Mouse (Mus musculus): ENCODE measurements at regions not wholly inside any gene's neighbourhood (a gene's known extent, or its start where the extent isn't known, plus 50 kb on each side); places are given as distances from the start of the nearest gene placed in this dataset.

DNA sequence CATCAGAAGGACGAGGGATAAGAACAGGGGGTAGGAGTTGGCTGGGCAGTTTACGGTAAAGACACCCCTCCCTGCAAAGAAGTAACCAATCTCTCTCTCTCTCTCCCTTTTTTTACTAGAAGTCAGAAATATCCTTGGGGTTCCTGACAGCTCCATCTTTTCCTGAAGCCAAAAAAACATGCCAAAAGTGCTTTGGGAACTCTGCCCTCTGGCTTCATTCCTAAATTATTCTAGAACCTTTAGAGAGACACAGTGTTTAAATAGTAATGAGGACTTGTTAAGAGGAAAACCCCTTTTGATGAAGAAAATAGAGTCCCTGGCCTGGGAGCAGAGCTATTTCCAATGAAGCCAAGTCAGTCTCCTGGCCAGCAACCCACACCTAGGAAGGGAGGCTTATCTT, 89.8 kb upstream of the Trhde start:
- Histone ChIP-seq H3K27me3 (replicated peaks; ENCODE audit: control insufficient read depth, insufficient read depth, low read length) (no peaks in the 10 kb centered on the region), H3K4me2 (ENCODE audit: low read depth, low read length) (no peak overlapping the region), H3K36me3 (ENCODE audit: control insufficient read depth, insufficient read depth, low read length) (no peaks in the 10 kb centered on the region), H3K4me3 (ENCODE audit: low read depth, low read length) (no peak overlapping the region), H3K4me1 (ENCODE audit: control insufficient read depth, insufficient read depth, low read length) (no peaks in the 10 kb centered on the region), H3K9ac (ENCODE audit: low read depth, low read length) (no peak overlapping the region), H3K9me3 (ENCODE audit: control insufficient read depth, low read length) (no peaks in the 10 kb centered on the region), H3K27ac (replicated peaks; ENCODE audit: low read depth, low read length) (no peak overlapping the region)
- DNase-seq (ENCODE audit: low spot score) (no peak), ATAC-seq (ENCODE audit: low read depth) (no peak)
- WGBS, result 83% methylated on average over 2 of the region's 2 CpGs

DNA sequence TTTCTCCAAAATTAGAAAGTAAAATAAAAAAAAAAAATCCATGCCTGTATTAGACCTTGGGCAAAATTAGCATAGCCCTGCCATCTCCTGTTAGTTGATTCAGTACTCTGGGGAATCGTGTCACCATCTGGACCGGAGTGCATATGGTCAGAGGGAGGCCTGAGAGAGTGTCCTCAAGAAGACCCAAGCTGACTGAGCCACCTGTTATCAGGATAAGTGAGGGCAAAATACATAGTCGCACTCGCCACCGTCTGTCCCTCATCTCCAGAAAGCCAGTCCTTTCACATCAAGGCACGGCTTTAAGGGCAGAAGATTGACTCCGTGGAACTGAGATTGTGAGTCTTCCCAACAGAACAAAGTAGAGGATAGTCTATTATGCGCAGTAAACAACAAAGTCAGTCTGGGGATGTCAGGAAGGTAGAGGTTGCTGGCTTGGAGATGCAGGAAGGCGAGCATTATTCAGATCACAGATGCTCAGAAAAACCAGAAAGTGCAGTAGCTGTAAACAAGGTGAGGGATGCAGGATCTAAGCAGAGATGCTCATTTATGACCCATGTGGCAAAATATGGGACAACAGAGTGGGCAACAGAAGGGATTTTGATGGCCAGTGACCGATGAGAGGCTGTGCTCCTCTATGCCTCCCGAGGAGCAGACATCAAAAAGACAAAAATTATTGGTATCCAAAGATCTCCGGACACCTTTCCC, 88.8 kb upstream of the Trhde start:
- Histone ChIP-seq H3K4me1 (ENCODE audit: control insufficient read depth, insufficient read depth, low read length) (no peaks in the 10 kb centered on the region), H3K27ac (replicated peaks; ENCODE audit: low read depth, low read length) (no peak overlapping the region), H3K9me3 (ENCODE audit: control insufficient read depth, low read length) (no peaks in the 10 kb centered on the region), H3K4me2 (ENCODE audit: low read depth, low read length) (no peak overlapping the region), H3K27me3 (replicated peaks; ENCODE audit: control insufficient read depth, insufficient read depth, low read length) (no peaks in the 10 kb centered on the region), H3K9ac (ENCODE audit: low read depth, low read length) (no peak overlapping the region), H3K36me3 (ENCODE audit: control insufficient read depth, insufficient read depth, low read length) (no peaks in the 10 kb centered on the region), H3K4me3 (ENCODE audit: low read depth, low read length) (no peak overlapping the region)
- ATAC-seq (ENCODE audit: low read depth) (no peak), DNase-seq (ENCODE audit: low spot score) (peak; percentile 4)
- WGBS, result 85% methylated on average over 12 of the region's 12 CpGs

DNA sequence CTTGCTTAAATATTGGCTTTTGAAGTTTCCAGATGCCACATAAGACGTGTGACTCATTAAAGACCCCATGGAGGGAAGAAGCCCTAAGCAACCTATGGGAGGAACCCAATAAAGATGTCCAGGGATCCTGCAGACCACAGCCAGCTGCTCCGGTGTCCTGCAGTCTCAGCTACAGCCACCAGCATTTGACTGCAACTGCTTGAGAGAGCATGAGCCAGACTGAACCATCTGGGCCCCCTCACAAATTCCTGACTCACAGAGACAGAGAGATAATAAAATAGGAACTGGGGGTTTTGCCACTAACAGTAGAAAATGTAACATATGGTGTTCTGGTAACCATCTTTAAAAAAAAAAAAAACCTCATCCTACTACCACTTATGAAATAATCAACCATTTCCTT, 69.1 kb upstream of the Trhde start:
- Histone ChIP-seq H3K4me1 (ENCODE audit: control insufficient read depth, insufficient read depth, low read length) (no peaks in the 10 kb centered on the region), H3K4me3 (ENCODE audit: low read depth, low read length) (no peak overlapping the region), H3K9ac (ENCODE audit: low read depth, low read length) (no peak overlapping the region), H3K9me3 (ENCODE audit: control insufficient read depth, low read length) (no peaks in the 10 kb centered on the region), H3K27ac (replicated peaks; ENCODE audit: low read depth, low read length) (no peak overlapping the region), H3K36me3 (ENCODE audit: control insufficient read depth, insufficient read depth, low read length) (no peaks in the 10 kb centered on the region), H3K4me2 (ENCODE audit: low read depth, low read length) (no peak overlapping the region), H3K27me3 (replicated peaks; ENCODE audit: control insufficient read depth, insufficient read depth, low read length) (no peaks in the 10 kb centered on the region)
- no peak for DNase-seq (ENCODE audit: low spot score)
- 65% methylated on average over 2 of the region's 2 CpGs for WGBS
- ATAC-seq (ENCODE audit: low read depth), result no peak

DNA sequence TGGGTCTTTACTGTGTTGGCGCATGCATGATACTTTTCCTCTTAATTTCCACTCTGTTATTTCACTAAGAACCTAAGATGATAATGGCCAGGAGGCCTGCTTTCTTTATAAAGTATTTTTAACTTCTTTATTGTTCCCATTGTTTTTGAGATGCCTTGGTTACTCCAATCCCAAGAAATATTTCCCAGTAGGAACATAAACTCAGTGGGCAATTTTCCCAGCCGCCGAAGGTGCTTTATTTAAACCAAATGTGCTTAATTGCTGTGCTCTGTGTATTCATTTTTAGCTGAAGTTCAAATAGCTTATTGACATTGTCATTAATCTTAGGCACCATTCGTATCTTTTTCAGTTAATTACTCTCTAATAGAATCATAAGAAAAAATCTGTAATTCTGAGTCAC, 55.1 kb upstream of the Trhde start:
- Histone ChIP-seq H3K4me1 (ENCODE audit: control insufficient read depth, insufficient read depth, low read length) (no peaks in the 10 kb centered on the region), H3K4me2 (ENCODE audit: low read depth, low read length) (no peak overlapping the region), H3K9me3 (ENCODE audit: control insufficient read depth, low read length) (no peaks in the 10 kb centered on the region), H3K9ac (ENCODE audit: low read depth, low read length) (no peak overlapping the region), H3K27me3 (replicated peaks; ENCODE audit: control insufficient read depth, insufficient read depth, low read length) (no peaks in the 10 kb centered on the region), H3K4me3 (ENCODE audit: low read depth, low read length) (no peak overlapping the region), H3K36me3 (ENCODE audit: control insufficient read depth, insufficient read depth, low read length) (no peaks in the 10 kb centered on the region), H3K27ac (replicated peaks; ENCODE audit: low read depth, low read length) (no peak overlapping the region)
- WGBS, result 56% methylated on average over 4 of the region's 4 CpGs
- ATAC-seq (ENCODE audit: low read depth) (no peak), DNase-seq (ENCODE audit: low spot score) (peak; percentile 31)

DNA sequence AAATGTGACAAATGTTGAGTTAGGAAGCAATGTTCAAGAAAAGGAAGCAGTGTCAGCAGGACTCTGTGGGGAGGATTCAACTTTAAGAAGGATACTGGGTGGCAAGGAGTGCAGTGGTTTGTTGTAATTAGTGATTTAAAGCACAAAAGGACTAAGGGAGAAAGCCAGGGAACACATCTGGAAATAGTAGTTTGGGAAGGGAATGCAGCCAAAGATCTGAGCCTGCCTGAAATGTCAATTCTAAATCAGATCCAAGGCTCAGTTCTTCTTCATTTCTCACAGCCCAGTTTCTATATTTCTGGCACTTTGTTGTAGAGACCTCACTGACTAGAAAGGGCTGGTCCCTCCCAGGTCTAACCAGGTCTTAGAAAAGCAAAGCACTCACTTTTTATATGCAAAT, 50.6 kb upstream of the Trhde start:
- H3K9me3 ChIP-seq (ENCODE audit: control insufficient read depth, low read length), result peaks cover 9% of the 10 kb centered on the region; the same call in 1 of the 2 replicates
- H3K4me3 ChIP-seq (ENCODE audit: low read depth, low read length), result no peak overlapping the region
- no peak overlapping the region for H3K9ac ChIP-seq (ENCODE audit: low read depth, low read length)
- H3K36me3 ChIP-seq (ENCODE audit: control insufficient read depth, insufficient read depth, low read length), result no peaks in the 10 kb centered on the region
- no peak overlapping the region for H3K4me2 ChIP-seq (ENCODE audit: low read depth, low read length)
- no peak overlapping the region for H3K27ac ChIP-seq (replicated peaks; ENCODE audit: low read depth, low read length)
- H3K4me1 ChIP-seq (ENCODE audit: control insufficient read depth, insufficient read depth, low read length), result no peaks in the 10 kb centered on the region
- no peaks in the 10 kb centered on the region for H3K27me3 ChIP-seq (replicated peaks; ENCODE audit: control insufficient read depth, insufficient read depth, low read length)
- DNase-seq (ENCODE audit: low spot score) (peak; percentile 59), ATAC-seq (ENCODE audit: low read depth) (no peak)

Measured in embryonic facial prominence, embryonic 14.5 days (tissue).